Mouse (Mus musculus): Measurements from ENCODE around the gene Brap.

The Brap gene

DNA sequence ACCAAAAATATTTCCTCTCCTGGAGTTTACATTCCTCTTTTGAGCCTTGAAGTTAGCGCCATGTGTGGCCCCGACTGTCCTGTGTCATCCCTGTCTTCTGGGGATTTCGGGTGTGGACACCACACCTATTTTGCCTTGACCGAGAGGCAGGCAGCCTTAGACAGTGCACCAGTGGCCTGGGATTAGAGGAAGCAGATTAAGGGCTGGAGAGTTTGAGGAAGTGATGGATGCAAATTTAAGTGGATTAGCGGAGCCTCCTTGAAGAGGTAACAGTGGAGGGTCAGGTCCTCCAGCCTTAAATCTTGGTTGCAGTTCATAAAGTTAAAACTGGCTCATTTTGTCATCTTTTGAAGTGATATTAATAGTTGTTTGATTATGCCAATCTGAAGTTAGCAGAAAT is 58.1 kb downstream of the Brap start:
- no peak for DNase-seq (ENCODE audit: low read depth)

DNA sequence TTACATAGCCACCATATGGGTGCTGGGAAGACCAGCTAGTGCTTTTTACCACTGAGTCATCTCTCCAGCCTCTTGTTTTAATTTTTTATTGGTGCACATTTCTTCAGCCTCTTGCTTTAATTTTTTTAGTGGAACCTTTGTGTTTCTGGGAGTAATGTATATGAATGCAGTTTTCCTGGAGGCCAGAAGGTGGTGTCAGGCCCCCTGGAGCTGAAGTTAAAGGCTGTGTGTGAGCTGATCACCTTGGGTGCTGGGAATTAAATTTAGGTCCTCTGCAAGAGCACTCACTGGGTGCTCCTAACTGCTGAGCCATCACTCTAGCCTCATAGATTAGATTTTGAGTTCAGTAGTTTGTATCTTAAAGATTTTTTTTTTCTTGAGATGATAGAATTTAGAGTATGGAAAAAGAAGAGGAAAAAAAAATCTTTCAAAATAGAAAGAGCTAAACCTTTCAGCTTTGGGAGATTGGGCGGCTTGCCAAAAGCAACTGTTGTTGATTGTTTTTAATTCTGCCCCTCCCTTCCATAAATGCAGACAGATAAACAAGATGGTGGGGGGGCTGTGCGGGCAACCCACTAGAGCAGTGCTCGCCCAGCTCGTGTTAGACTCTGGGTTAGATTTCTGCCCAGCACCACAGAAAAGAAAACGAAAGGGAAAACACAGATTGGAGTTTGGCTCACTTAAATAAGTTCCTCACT is 60.7 kb downstream of the Brap start:
- DNase-seq (ENCODE audit: low read depth): no peak

DNA sequence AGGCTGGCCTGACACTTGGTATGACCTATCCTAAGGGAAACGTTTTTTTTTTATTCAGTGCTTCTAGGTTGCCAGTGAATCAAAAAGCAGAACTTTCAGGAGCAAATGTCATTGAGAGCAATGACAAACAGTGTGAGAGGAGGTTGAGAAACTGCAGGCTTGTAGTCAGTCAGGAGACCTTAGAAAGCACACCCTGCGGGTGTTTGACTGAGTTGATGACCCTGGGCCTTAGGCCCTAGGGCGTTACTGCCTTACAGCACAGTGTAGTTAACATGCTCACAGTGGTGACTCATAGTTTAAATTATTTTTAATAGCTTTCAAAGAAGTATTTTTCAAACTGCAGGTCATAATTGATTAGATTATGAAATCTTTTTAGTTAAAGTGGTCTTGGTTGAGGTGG is 61.5 kb downstream of the Brap start:
- DNase-seq (ENCODE audit: low read depth): no peak

DNA sequence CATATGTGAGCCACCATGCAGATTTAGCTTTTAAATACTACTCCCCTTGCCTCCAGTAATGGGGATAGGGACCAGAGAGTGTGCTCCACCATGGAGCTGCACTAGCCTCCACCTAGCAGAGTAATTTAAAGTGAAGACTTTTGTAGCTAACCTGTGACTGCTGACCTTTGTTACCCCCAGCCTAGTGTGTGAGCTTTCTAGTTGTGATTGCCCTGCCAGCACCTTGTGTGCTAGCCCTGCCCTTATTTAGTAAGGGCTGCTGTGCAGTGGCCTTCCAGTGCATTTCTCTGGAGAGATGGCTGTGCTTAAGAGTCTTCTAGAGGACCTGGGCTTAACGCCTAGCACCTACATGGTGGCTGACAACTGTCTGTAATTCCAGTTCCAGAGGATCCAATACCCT is 64.3 kb downstream of the Brap start:
- no peak for DNase-seq (ENCODE audit: low read depth)

DNA sequence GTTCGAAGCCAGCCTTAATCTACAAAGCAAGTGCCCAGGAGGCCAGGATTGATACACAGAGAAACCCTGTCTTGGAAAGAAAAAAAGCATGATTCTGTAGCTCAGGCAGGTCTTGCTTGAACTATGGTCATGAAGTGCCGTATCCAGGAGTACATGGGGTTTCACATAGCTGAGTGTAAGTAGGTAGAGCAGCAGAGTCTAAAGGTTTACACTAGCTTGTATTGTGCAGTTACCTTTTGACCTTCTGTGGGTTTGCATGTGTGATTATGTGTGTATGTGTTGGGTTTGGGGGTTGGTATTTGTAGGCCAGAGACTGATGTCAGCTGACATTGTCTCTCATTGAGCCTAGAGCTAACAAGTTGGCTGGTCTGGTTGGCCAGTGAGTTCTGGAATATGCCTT is 69.7 kb downstream of the Brap start:
- DNase-seq (ENCODE audit: low read depth): no peak

DNA sequence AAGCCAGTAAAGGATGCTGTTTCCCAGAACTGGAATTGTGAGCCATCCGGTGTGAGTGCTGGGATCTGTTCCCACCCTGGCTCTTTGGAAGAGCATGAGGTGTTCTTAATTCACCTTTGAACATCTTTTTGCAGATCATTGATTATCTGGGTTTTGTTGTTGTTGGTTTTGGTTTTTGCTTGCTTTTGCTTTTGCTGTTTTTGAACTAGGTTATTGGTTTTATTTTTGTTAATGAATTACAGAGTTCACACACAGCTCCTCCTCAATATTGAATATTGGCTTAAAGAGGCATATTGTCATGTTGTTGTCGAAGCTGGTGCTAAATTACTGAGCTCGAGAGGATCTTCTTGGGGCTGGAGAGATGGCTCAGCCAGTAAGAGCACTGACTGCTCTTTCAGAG is 76.3 kb downstream of the Brap start:
- DNase-seq (ENCODE audit: low read depth): no peak
